Mouse (Mus musculus): Measurements from ENCODE around the gene Cyth4. TPM values are rescaled to one million over a fixed set of nuclear protein-coding genes. Genes with fewer than 3 reads are reported as not detected.
A peak's percentile ranks its signal among the peaks of the same experiment; 100 is the strongest.

Cyth4 gene
- polyA plus RNA-seq, 1 experiment from 2014 or later = 3.8 TPM

- no peak overlapping the region for H3K9ac ChIP-seq
- no peaks in the 10 kb centered on the region for H3K4me1 ChIP-seq (replicated peaks)
- WGBS = 76% methylated on average over 6 of the region's 6 CpGs
- no peak for ATAC-seq (ENCODE audit: insufficient number of reproducible peaks, low FRiP score)
- no peak overlapping the region for H3K27ac ChIP-seq (ENCODE audit: poor library complexity, severe bottlenecking)
- 0 out of 2 replicates have a peak, but pooled peaks cover 12% of the 10 kb centered on the region for H3K27me3 ChIP-seq (replicated peaks)
- no peak overlapping the region for H3K4me3 ChIP-seq
- H3K4me2 ChIP-seq = no peak overlapping the region
- no peaks in the 10 kb centered on the region for H3K9me3 ChIP-seq (replicated peaks)
- H3K36me3 ChIP-seq = no peaks in the 10 kb centered on the region
Measured at GRCm38 (mm10) chr15:78596504-78596903, 343 bp upstream of the Cyth4 start.

- H3K36me3 ChIP-seq = no peaks in the 10 kb centered on the region
- 0 out of 2 replicates have a peak, but pooled peaks cover 6% of the 10 kb centered on the region for H3K27me3 ChIP-seq (replicated peaks)
- no peaks in the 10 kb centered on the region for H3K4me1 ChIP-seq (replicated peaks)
- H3K4me3 ChIP-seq = no peak overlapping the region
- ATAC-seq (ENCODE audit: insufficient number of reproducible peaks, low FRiP score) = no peak
- H3K27ac ChIP-seq (ENCODE audit: poor library complexity, severe bottlenecking) = no peak overlapping the region
- 46% methylated on average over 4 of the region's 4 CpGs for WGBS
- no peaks in the 10 kb centered on the region for H3K9me3 ChIP-seq (replicated peaks)
- no peak overlapping the region for H3K4me2 ChIP-seq
- H3K9ac ChIP-seq = no peak overlapping the region
Measured at GRCm38 (mm10) chr15:78597729-78598128, 882 bp downstream of the Cyth4 start.

DNA sequence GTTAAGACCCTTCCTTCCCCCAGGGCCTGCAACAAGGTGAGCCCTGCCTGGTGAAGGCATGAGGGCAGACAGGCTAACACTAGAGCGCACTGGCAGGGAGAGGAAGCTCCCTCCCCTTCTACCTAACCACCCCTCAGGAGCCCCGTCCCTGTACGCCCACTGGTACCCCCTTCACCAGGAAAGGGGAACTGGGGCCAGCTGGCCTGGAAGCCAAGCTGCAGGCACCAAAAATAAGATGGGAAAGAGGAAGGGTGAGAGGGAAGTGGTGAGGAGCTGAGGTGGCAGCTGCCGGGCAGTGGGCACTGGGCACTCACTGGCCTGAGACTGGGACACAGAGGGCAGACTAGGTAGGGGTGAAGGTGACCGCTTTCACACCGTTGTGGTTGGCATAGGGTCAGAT, 2.3 kb downstream of the Cyth4 start:
- Histone ChIP-seq H3K9ac (no peak overlapping the region), H3K4me1 (replicated peaks) (no peaks in the 10 kb centered on the region), H3K36me3 (no peaks in the 10 kb centered on the region), H3K27me3 (replicated peaks) (0 out of 2 replicates have a peak, but pooled peaks cover 6% of the 10 kb centered on the region), H3K4me2 (no peak overlapping the region), H3K9me3 (replicated peaks) (no peaks in the 10 kb centered on the region), H3K4me3 (no peak overlapping the region), H3K27ac (ENCODE audit: poor library complexity, severe bottlenecking) (no peak overlapping the region)
- ATAC-seq (ENCODE audit: insufficient number of reproducible peaks, low FRiP score) = no peak
- 80% methylated on average over 6 of the region's 6 CpGs for WGBS

DNA sequence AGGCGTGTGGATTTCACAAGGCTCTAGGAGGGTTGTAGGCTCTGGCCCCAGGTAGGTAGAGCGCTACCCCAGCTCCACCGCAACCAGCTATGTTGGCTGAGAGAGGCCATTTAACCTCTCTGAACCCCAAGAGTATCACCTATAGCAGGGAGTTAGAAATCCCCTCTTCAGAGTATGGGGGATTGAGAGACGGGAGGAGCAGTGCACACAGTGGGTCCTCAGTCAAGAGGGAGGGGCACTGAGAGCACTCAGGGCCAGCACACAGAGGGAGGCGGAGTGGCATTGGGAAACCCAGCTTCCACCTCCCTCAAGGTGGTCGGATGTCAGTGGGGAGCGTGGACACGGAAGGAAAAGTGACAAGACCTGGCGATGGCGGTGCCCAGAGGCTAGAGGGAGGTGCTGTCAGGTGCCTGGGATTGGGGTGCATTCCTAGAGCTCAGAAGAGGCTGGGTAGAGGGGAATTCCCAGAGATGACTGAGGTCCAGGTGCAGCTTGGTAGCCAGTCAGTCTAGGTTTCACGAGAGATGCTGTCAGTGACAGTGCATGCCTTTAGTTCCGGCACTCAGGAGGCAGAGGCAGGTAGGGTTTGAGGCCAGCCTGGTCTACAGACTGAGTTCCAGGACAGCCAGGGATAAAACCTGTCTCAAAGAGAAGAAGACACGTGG, 2.8 kb downstream of the Cyth4 start:
- H3K9me3 ChIP-seq (replicated peaks) = no peaks in the 10 kb centered on the region
- WGBS = 73% methylated on average over 13 of the region's 13 CpGs
- no peak overlapping the region for H3K4me2 ChIP-seq
- H3K27me3 ChIP-seq (replicated peaks) = 0 out of 2 replicates have a peak, but pooled peaks cover 6% of the 10 kb centered on the region
- no peak for ATAC-seq (ENCODE audit: insufficient number of reproducible peaks, low FRiP score)
- H3K4me1 ChIP-seq (replicated peaks) = no peaks in the 10 kb centered on the region
- no peaks in the 10 kb centered on the region for H3K36me3 ChIP-seq
- H3K27ac ChIP-seq (ENCODE audit: poor library complexity, severe bottlenecking) = no peak overlapping the region
- H3K4me3 ChIP-seq = no peak overlapping the region
- H3K9ac ChIP-seq = no peak overlapping the region

DNA sequence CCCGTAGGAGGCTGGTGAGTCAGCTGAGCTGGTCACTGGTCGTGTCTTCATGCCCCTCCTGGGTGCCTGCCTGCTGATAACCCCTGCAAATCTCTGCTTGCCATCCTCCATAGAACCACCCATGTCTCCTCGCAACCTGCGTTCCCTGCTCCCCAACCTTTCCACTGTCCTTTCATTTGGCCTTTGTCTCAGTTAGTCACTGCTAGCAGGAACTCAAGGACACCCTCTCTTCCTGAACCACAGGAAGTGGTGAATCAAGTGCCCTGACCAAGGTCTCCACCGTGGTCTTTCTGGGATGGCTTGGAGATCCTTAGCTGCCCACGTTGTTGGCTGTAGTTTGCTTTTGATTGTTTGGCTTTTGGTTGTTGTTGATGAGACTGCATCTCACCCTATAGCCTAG, 4.3 kb downstream of the Cyth4 start:
- no peak overlapping the region for H3K9ac ChIP-seq
- H3K27ac ChIP-seq (ENCODE audit: poor library complexity, severe bottlenecking) = no peak overlapping the region
- H3K27me3 ChIP-seq (replicated peaks) = 0 out of 2 replicates have a peak, but pooled peaks cover 6% of the 10 kb centered on the region
- no peaks in the 10 kb centered on the region for H3K9me3 ChIP-seq (replicated peaks)
- WGBS = 66% methylated on average over 6 of the region's 6 CpGs
- no peak for ATAC-seq (ENCODE audit: insufficient number of reproducible peaks, low FRiP score)
- no peaks in the 10 kb centered on the region for H3K36me3 ChIP-seq
- no peak overlapping the region for H3K4me2 ChIP-seq
- no peaks in the 10 kb centered on the region for H3K4me1 ChIP-seq (replicated peaks)
- H3K4me3 ChIP-seq = no peak overlapping the region

DNA sequence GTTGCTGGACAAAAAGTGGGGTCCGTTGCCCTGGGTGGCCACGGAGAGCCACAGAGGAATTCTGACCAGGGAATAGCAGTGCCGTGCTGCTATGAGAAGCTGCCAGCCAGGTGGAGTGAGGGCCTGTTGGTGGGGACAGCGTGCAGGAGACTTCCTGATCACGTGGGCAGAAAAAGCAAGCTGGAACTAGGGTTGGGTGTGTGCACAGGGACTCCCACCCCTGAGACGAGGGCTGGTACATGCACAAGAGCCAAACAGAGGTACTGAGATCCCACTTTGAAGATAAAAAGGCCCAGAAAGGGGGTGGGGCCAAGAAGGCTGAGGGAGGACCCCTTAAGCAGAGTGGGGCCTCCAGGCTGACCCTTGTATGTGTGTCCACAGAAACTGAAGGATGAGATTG, 7.4 kb downstream of the Cyth4 start:
- no peak for ATAC-seq (ENCODE audit: insufficient number of reproducible peaks, low FRiP score)
- Histone ChIP-seq H3K4me1 (replicated peaks) (no peaks in the 10 kb centered on the region; the same call in 1 of the 2 replicates), H3K4me3 (no peak overlapping the region), H3K36me3 (no peaks in the 10 kb centered on the region), H3K27me3 (replicated peaks) (no peaks in the 10 kb centered on the region), H3K9me3 (replicated peaks) (no peaks in the 10 kb centered on the region), H3K4me2 (no peak overlapping the region), H3K9ac (no peak overlapping the region), H3K27ac (ENCODE audit: poor library complexity, severe bottlenecking) (no peak overlapping the region)
- WGBS = 68% methylated on average over 6 of the region's 6 CpGs

DNA sequence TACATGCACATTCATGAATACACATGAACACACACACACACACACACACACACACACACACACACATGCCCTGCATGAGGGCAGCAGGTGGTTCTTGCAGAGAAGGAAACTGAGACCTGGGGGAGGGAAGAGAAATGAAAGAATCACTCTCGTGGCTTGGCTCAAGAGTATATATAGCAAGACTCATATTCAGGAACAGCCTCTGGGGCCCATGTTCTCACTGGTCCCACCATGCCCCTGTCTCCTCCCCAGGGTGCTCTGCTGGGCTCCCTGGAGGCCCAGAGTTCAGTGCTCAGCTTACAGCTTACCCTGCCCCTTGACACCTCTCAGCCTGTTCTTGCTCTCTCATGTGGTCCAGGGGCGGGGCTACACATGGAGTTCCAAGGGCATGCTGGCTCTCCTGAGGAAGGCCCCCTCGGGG, 8.5 kb downstream of the Cyth4 start:
- ATAC-seq (ENCODE audit: insufficient number of reproducible peaks, low FRiP score) = no peak
- H3K4me2 ChIP-seq = no peak overlapping the region
- no peak overlapping the region for H3K9ac ChIP-seq
- H3K4me1 ChIP-seq (replicated peaks) = no peaks in the 10 kb centered on the region; the same call in 1 of the 2 replicates
- no peaks in the 10 kb centered on the region for H3K36me3 ChIP-seq
- no peak overlapping the region for H3K4me3 ChIP-seq
- 43% methylated on average over 3 of the region's 3 CpGs for WGBS
- H3K27me3 ChIP-seq (replicated peaks) = 0 out of 2 replicates have a peak, but pooled peaks cover 3% of the 10 kb centered on the region
- no peaks in the 10 kb centered on the region for H3K9me3 ChIP-seq (replicated peaks)
- no peak overlapping the region for H3K27ac ChIP-seq (ENCODE audit: poor library complexity, severe bottlenecking)

GRCm38 (mm10) chr15:78606059-78606458, 9.2 kb downstream of the Cyth4 start:
- no peak for ATAC-seq (ENCODE audit: insufficient number of reproducible peaks, low FRiP score)
- Histone ChIP-seq H3K27ac (ENCODE audit: poor library complexity, severe bottlenecking) (no peak overlapping the region), H3K36me3 (no peaks in the 10 kb centered on the region), H3K4me1 (replicated peaks) (peaks cover 4% of the 10 kb centered on the region), H3K27me3 (replicated peaks) (0 out of 2 replicates have a peak, but pooled peaks cover 7% of the 10 kb centered on the region), H3K9me3 (replicated peaks) (no peaks in the 10 kb centered on the region), H3K9ac (no peak overlapping the region), H3K4me3 (no peak overlapping the region), H3K4me2 (no peak overlapping the region)
- 81% methylated on average over 6 of the region's 6 CpGs for WGBS

DNA sequence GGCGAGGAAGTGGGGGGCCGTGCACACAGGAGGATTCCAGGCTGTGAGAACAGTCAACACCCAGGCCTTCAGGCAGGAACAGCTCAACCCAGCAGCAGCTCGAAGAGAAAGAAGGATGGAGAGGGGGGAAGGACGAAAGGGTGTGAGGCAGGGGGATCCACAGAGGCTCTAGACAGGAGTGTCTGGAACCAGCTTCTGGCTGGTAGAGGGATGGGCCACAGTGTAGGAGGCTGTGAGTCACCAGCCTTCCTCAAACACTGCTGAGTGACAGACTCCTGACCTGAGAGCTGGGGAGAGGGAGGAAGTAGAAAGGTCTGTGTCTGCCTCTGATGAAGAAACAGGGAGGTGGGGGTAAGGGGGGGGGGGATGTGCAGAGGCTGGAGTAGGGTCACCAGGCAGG, 10.6 kb downstream of the Cyth4 start:
- H3K4me3 ChIP-seq = no peak overlapping the region
- no peak overlapping the region for H3K27ac ChIP-seq (ENCODE audit: poor library complexity, severe bottlenecking)
- H3K9me3 ChIP-seq (replicated peaks) = no peaks in the 10 kb centered on the region
- H3K9ac ChIP-seq = no peak overlapping the region
- peak; percentile 36; the same call in 1 of the 2 replicates for ATAC-seq (ENCODE audit: insufficient number of reproducible peaks, low FRiP score)
- H3K27me3 ChIP-seq (replicated peaks) = 0 out of 2 replicates have a peak, but pooled peaks cover 7% of the 10 kb centered on the region
- 44% methylated on average over 4 of the region's 4 CpGs for WGBS
- no peaks in the 10 kb centered on the region for H3K36me3 ChIP-seq
- H3K4me2 ChIP-seq = no peak overlapping the region
- peaks cover 7% of the 10 kb centered on the region for H3K4me1 ChIP-seq (replicated peaks)

DNA sequence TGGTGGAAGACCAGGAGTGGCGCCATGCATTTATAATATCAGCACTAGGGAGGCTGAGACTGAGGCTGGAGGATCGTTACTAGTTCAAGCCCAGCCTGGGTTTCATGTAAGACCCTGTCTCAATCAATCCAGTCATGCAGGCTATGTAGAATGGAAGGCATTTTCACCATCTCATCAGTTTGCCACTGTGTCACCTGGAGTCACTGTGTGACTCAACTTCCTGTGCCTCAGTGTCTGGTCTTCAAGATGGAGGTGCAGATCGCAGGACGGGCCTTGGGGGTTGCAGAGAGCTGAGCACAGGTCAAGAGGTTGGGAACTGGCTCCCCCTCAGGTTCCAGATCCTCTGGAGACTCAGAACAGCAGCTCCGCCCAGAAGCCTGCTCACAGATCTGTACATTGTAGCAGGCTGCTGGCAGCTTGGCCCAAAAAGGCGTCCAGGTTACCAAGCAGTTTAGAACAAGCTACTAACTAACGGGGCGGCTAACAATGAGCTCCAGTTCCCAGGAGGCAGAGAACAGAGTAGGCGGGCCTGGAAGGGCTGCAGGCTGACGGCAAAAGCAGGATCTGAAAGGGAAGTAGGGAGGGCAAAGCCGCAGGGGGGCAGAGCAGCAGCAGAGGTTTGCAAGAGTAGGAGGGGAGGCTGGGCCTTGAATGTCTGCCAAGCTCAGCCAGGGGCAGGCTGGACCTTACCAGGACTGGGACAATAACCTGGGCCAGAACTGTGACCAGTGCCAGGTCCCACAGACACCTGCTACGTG, 14.0 kb downstream of the Cyth4 start:
- H3K4me1 ChIP-seq (replicated peaks) = peaks cover 7% of the 10 kb centered on the region
- H3K9ac ChIP-seq = no peak overlapping the region
- H3K4me3 ChIP-seq = no peak overlapping the region
- 40% methylated on average over 12 of the region's 12 CpGs for WGBS
- H3K4me2 ChIP-seq = no peak overlapping the region
- no peaks in the 10 kb centered on the region for H3K9me3 ChIP-seq (replicated peaks)
- no peak overlapping the region for H3K27ac ChIP-seq (ENCODE audit: poor library complexity, severe bottlenecking)
- ATAC-seq (ENCODE audit: insufficient number of reproducible peaks, low FRiP score) = no peak
- no peaks in the 10 kb centered on the region for H3K36me3 ChIP-seq
- 0 out of 2 replicates have a peak, but pooled peaks cover 7% of the 10 kb centered on the region for H3K27me3 ChIP-seq (replicated peaks)

DNA sequence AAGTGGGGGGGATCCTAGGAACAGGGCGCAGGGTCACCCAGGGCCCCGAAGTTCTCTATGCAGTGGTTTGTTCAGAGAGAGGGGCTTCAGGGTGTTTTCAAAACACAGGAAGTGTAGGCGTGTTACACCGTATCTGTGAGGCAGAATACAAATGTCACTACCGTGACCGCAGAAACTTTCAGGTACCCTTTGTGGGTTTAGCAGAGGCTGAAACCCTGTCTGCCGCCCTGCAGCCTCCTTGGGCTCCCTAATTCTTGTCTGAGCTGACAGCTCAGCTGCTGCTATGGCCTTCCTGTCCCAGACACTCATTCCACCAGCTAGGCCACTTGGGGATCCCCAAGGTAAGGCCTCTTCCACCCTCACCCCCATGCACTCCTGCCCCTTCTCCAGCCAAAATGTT, 17.7 kb downstream of the Cyth4 start:
- no peaks in the 10 kb centered on the region for H3K36me3 ChIP-seq
- no peak overlapping the region for H3K27ac ChIP-seq (ENCODE audit: poor library complexity, severe bottlenecking)
- no peak overlapping the region for H3K4me3 ChIP-seq
- ATAC-seq (ENCODE audit: insufficient number of reproducible peaks, low FRiP score) = no peak
- no peaks in the 10 kb centered on the region for H3K9me3 ChIP-seq (replicated peaks)
- H3K27me3 ChIP-seq (replicated peaks) = peaks cover 16% of the 10 kb centered on the region; the same call in 1 of the 2 replicates
- WGBS = 81% methylated on average over 7 of the region's 7 CpGs
- H3K4me1 ChIP-seq (replicated peaks) = peaks cover 7% of the 10 kb centered on the region
- no peak overlapping the region for H3K9ac ChIP-seq
- H3K4me2 ChIP-seq = no peak overlapping the region

Measured in heart, embryonic 12.5 days (tissue).